Mouse (Mus musculus) left cerebral cortex, postnatal 14 days (tissue): Measurements from ENCODE around the gene Ginm1. TPM values are rescaled to one million over a fixed set of nuclear protein-coding genes. Genes with fewer than 3 reads are reported as not detected.

Experiments used
- DNase-seq, 2 experiments: peaks; one replicate each; pipeline ENCODE4 v3.0.0; 2021 to 2022; ENCODE audit warnings: low spot score in 2 of 2, mixed read lengths in 1 of 2
- intact Hi-C: fragments of 180-260 bp; cut with DNase I; formaldehyde crosslinking; loops from one replicate; pipeline ENCODE4 v1.15.1; 2025
- long read RNA-seq, 2 experiments: library from polyadenylated mRNA; stranded (forward); transcript quantifications; one replicate each; pipeline ENCODE4 v2.0.0; 2021
- total RNA-seq, 2 experiments: library from RNA; stranded (reverse); gene quantifications; 2 replicates each; pipeline ENCODE4 v1.2.3; 2021

The Ginm1 gene
- total RNA-seq, result 10 to 100 TPM; 19.2 to 21.2 TPM
- long read RNA-seq, experiment 1, transcript Ginm1-204 (8 exons, 1,525 nt), result major isoform, 17 of 26 reads
- long read RNA-seq, experiment 1, partial matches to known transcripts, result 0 of 26 reads
- long read RNA-seq, experiment 1, other reads (novel, unspliced or antisense), result 3 of 26 reads
- long read RNA-seq, experiment 2, transcript Ginm1-204 (8 exons, 1,525 nt), result major isoform, 24 of 31 reads
- long read RNA-seq, experiment 2, partial matches to known transcripts, result 0 of 31 reads
- long read RNA-seq, experiment 2, other reads (novel, unspliced or antisense), result 2 of 31 reads

- DNase-seq, result peak; percentile 92 to 94
- intact Hi-C loops, result no loop called here
These were observed at the start of gene Ginm1, which contains the start of gene Ppil4 for GRCm38 (mm10) chr10:7792751-7793385. Ginm1 (minus strand) TSS chr10:7792824. Ppil4 (plus strand) TSS chr10:7792891.

GRCm38 (mm10) chr10:7841571-7842080, 49.0 kb upstream of the Ginm1 start:
- intact Hi-C loops, result no loop called here
- peak; percentile 28 to 45 for DNase-seq

- DNase-seq, result no peak
- intact Hi-C loops, result no loop called here
These were observed 48.2 kb upstream of the Ginm1 start for GRCm38 (mm10) chr10:7840785-7841184.

- DNase-seq, result no peak
- intact Hi-C loops, result no loop called here
These were observed 47.7 kb upstream of the Ginm1 start for GRCm38 (mm10) chr10:7840353-7840733.

GRCm38 (mm10) chr10:7839551-7840352, 47.1 kb upstream of the Ginm1 start:
- no peak for DNase-seq
- intact Hi-C loops, result no loop called here

- intact Hi-C loops, result no loop called here
- DNase-seq, result no peak
These were observed 46.3 kb upstream of the Ginm1 start for GRCm38 (mm10) chr10:7838874-7839421.

GRCm38 (mm10) chr10:7838036-7838435, 45.4 kb upstream of the Ginm1 start:
- intact Hi-C loops, result no loop called here

GRCm38 (mm10) chr10:7837446-7837845, 44.8 kb upstream of the Ginm1 start:
- DNase-seq, result no peak
- intact Hi-C loops, result no loop called here

More at GRCm38 (mm10) chr10:7838036-7838435, 45.4 kb upstream of the Ginm1 start:
- DNase-seq, result no peak

- intact Hi-C loops, result no loop called here
- DNase-seq, result no peak
These were observed 44.3 kb upstream of the Ginm1 start for GRCm38 (mm10) chr10:7836902-7837301.

- intact Hi-C loops, result no loop called here
- DNase-seq, result no peak
These were observed 42.1 kb upstream of the Ginm1 start for GRCm38 (mm10) chr10:7834671-7835225.

- DNase-seq, result no peak
- intact Hi-C loops, result no loop called here
These were observed 40.9 kb upstream of the Ginm1 start for GRCm38 (mm10) chr10:7833377-7834165.

- DNase-seq, result no peak
- intact Hi-C loops, result no loop called here
These were observed 39.6 kb upstream of the Ginm1 start, which contains the start of gene Zc3h12d for GRCm38 (mm10) chr10:7832171-7832676. Zc3h12d (plus strand) TSS chr10:7832470.

- intact Hi-C loops, result no loop called here
- no peak for DNase-seq
These were observed 33.5 kb upstream of the Ginm1 start for GRCm38 (mm10) chr10:7826106-7826505.

GRCm38 (mm10) chr10:7825281-7825665, 32.6 kb upstream of the Ginm1 start:
- DNase-seq, result no peak

GRCm38 (mm10) chr10:7824663-7825280, 32.1 kb upstream of the Ginm1 start:
- no peak for DNase-seq
- intact Hi-C loops, result no loop called here

More at GRCm38 (mm10) chr10:7825281-7825665, 32.6 kb upstream of the Ginm1 start:
- intact Hi-C loops, result no loop called here

GRCm38 (mm10) chr10:7821981-7822380, 29.4 kb upstream of the Ginm1 start:
- intact Hi-C loops, result no loop called here
- DNase-seq, result no peak

- DNase-seq, result no peak
- intact Hi-C loops, result no loop called here
These were observed 27.5 kb upstream of the Ginm1 start for GRCm38 (mm10) chr10:7820171-7820570.

- intact Hi-C loops, result loop anchor here (10.0 kb wide), 1 partner anchor 385 kb away; no protein-coding TSS in a partner anchor
- DNase-seq, result no peak
These were observed 27.0 kb upstream of the Ginm1 start for GRCm38 (mm10) chr10:7819603-7820002.
